Mouse (Mus musculus): Measurements from ENCODE around the gene Kcnab1. TPM values are rescaled to one million over a fixed set of nuclear protein-coding genes. Genes with fewer than 3 reads are reported as not detected.

Gene Kcnab1
- total and polyA plus RNA-seq, 3 experiments = 0.38 to 0.81 (median 0.76) TPM

- H3K27me3 ChIP-seq (replicated peaks) = no peaks in the 10 kb centered on the region
- H3K9ac ChIP-seq (ENCODE audit: insufficient read depth, low read depth) = no peak overlapping the region
- no peak for DNase-seq (ENCODE audit: extremely low read depth)
- H3K36me3 ChIP-seq (replicated peaks in 1 of 2; ENCODE audit: control insufficient read depth in 1 of 2, insufficient read depth in 1 of 2, low read length in 1 of 2) = peaks cover 28 to 87% of the 10 kb centered on the region in 2 experiments
- H3K9me3 ChIP-seq (replicated peaks; ENCODE audit: low read length) = no peaks in the 10 kb centered on the region
- in situ Hi-C loops (cut with MboI; ENCODE audit: low pct_ligation_motif_present, low pct_unique_long_range_greater_than_20kb, low sequenced_read_pairs) (loop anchor here (10.0 to 25.0 kb wide), 2 partner anchors 154 to 281 kb away; partner anchors contain the start of gene Lekr1), dilution Hi-C loops (cut with MboI; ENCODE audit: extremely low pct_ligation_motif_present, extremely low pct_unique_long_range_greater_than_20kb, low sequenced_read_pairs) (no loop called here)
- H3K79me2 ChIP-seq (replicated peaks; ENCODE audit: control insufficient read depth, extremely low read depth, insufficient read depth, poor library complexity, severe bottlenecking) = peaks cover 4% of the 10 kb centered on the region; the same call in 1 of the 2 replicates
- no peak overlapping the region for H3K4me2 ChIP-seq (ENCODE audit: insufficient read depth, low read depth, poor library complexity, severe bottlenecking)
- H3K4me1 ChIP-seq (ENCODE audit: control insufficient read depth in 1 of 2, insufficient read depth in 2 of 2) = no peaks in the 10 kb centered on the region; a peak in 1 of 4 replicates
- no peak overlapping the region for H3K27ac ChIP-seq (ENCODE audit: insufficient read depth, low read depth)
- TF ChIP-seq PAX5 (IDR thresholded peaks at IDR 0.05; ENCODE audit: low read length) (no peak), TBP (conservative IDR thresholded peaks at IDR 0.05; ENCODE audit: low read depth, low read length) (no peak), USF2 (conservative IDR thresholded peaks at IDR 0.05; ENCODE audit: low read depth, low read length) (no peak)
- no peak overlapping the region for H3K4me3 ChIP-seq (replicated peaks in 1 of 3; ENCODE audit: low read depth in 2 of 3, low read length in 2 of 3, poor library complexity in 1 of 3)
Measured at GRCm38 (mm10) chr3:65381094-65381493, 271.9 kb downstream of the Kcnab1 start.

GRCm38 (mm10) chr3:65384431-65384830 is 275.2 kb downstream of the Kcnab1 start:
- Histone ChIP-seq H3K9ac (ENCODE audit: insufficient read depth, low read depth) (no peak overlapping the region), H3K4me2 (ENCODE audit: insufficient read depth, low read depth, poor library complexity, severe bottlenecking) (no peak overlapping the region), H3K36me3 (replicated peaks in 1 of 2; ENCODE audit: control insufficient read depth in 1 of 2, insufficient read depth in 1 of 2, low read length in 1 of 2) (peaks cover 45 to 94% of the 10 kb centered on the region in 2 experiments), H3K27me3 (replicated peaks) (no peaks in the 10 kb centered on the region), H3K4me1 (ENCODE audit: control insufficient read depth in 1 of 2, insufficient read depth in 2 of 2) (peaks cover 0 to 12% of the 10 kb centered on the region in 2 experiments; a peak in 2 of 4 replicates), H3K4me3 (replicated peaks in 1 of 3; ENCODE audit: low read depth in 2 of 3, low read length in 2 of 3, poor library complexity in 1 of 3) (no peak overlapping the region), H3K9me3 (replicated peaks; ENCODE audit: low read length) (no peaks in the 10 kb centered on the region), H3K27ac (ENCODE audit: insufficient read depth, low read depth) (no peak overlapping the region), H3K79me2 (replicated peaks; ENCODE audit: control insufficient read depth, extremely low read depth, insufficient read depth, poor library complexity, severe bottlenecking) (peaks cover 16% of the 10 kb centered on the region)
- dilution Hi-C loops (cut with MboI; ENCODE audit: extremely low pct_ligation_motif_present, extremely low pct_unique_long_range_greater_than_20kb, low sequenced_read_pairs) = no loop called here
- no peak for DNase-seq (ENCODE audit: extremely low read depth)
- TF ChIP-seq CTCF (conservative IDR thresholded peaks at IDR 0.05 in 1 of 2, IDR thresholded peaks at IDR 0.05 in 1 of 2; ENCODE audit: low read depth in 2 of 2, low read length in 2 of 2) (no peak), SIN3A (IDR thresholded peaks at IDR 0.05; ENCODE audit: low read length) (no peak), ELF1 (IDR thresholded peaks at IDR 0.05; ENCODE audit: low read depth, low read length) (no peak), MAZ (IDR thresholded peaks at IDR 0.05; ENCODE audit: low read depth, low read length) (no peak), CHD2 (IDR thresholded peaks at IDR 0.05; ENCODE audit: low read length) (no peak), ETS1 (conservative IDR thresholded peaks at IDR 0.05; ENCODE audit: low read depth, low read length) (no peak), KAT2A (IDR thresholded peaks at IDR 0.05; ENCODE audit: insufficient replicate concordance, low read length) (no peak), EP300 (IDR thresholded peaks at IDR 0.05; ENCODE audit: low read length) (no peak), POLR2A (IDR thresholded peaks at IDR 0.05; ENCODE audit: low read depth, low read length) (no peak), HCFC1 (IDR thresholded peaks at IDR 0.05; ENCODE audit: low read depth, low read length) (no peak), MYC (IDR thresholded peaks at IDR 0.05; ENCODE audit: low read depth, low read length) (no peak), IRF4 (IDR thresholded peaks at IDR 0.05; ENCODE audit: low read depth, low read length) (no peak), GABPA (IDR thresholded peaks at IDR 0.05; ENCODE audit: insufficient replicate concordance, low read depth, low read length) (no peak)
- in situ Hi-C loops (cut with MboI; ENCODE audit: low pct_ligation_motif_present, low pct_unique_long_range_greater_than_20kb, low sequenced_read_pairs) = loop anchor here (10.0 to 25.0 kb wide), 2 partner anchors 150 to 278 kb away; partner anchors contain the start of gene Lekr1
